Mouse (Mus musculus) CD4-positive, CD25-positive, alpha-beta regulatory T cell (primary cell): ENCODE results near the gene Hes7. TPM values are rescaled to one million over a fixed set of nuclear protein-coding genes. Genes with fewer than 3 reads are reported as not detected.

Experiments
- polyA plus RNA-seq: library from polyadenylated mRNA; unstranded; fragments of 100-300 nt; shearing (Covaris generic); gene quantifications from one replicate; pipeline ENCODE4 v1.2.1, GENCODE M21; 2017

Hes7 gene
- polyA plus RNA-seq, result not detected

GRCm38 (mm10) chr11:69120221-69121000, at the start of gene Hes7:
Hes7 (plus strand) TSS chr11:69120404.

GRCm38 (mm10) chr11:69070590-69071222, 49.5 kb upstream of the Hes7 start, which contains the start of gene Tmem107:
Tmem107 (plus strand) TSS chr11:69070806.

GRCm38 (mm10) chr11:69088103-69088855, 31.9 kb upstream of the Hes7 start, which contains the start of gene Vamp2:
Vamp2 (plus strand) TSS chr11:69088490.

GRCm38 (mm10) chr11:69094697-69095429, 25.3 kb upstream of the Hes7 start, which contains the start of gene Per1:
Per1 (plus strand) TSS chr11:69095217.

GRCm38 (mm10) chr11:69122336-69122951, 2.2 kb downstream of the Hes7 start, which contains the start of gene 9130213A22Rik:
9130213A22Rik (minus strand) TSS chr11:69122589.

GRCm38 (mm10) chr11:69125852-69125918, 5.5 kb downstream of the Hes7 start, which contains the start of gene Aloxe3:
Aloxe3 (plus strand) TSS chr11:69125896.

GRCm38 (mm10) chr11:69156800-69157199, 36.6 kb downstream of the Hes7 start, which contains the start of gene Alox12b:
Alox12b (plus strand) TSS chr11:69156989.

Other genes starting within 250 kb of the Hes7 start
- 61.1 TPM for gene Ndel1, start 248.5 kb upstream of the Hes7 start, polyA plus RNA-seq
- gene Rnf222, start 231.9 kb upstream of the Hes7 start, polyA plus RNA-seq, result not detected
- 809 TPM for gene Rpl26, start 218.8 kb upstream of the Hes7 start, polyA plus RNA-seq
- gene Odf4, start 193.3 kb upstream of the Hes7 start, polyA plus RNA-seq, result not detected
- gene Arhgef15, start 162.9 kb upstream of the Hes7 start, polyA plus RNA-seq, result 0.17 TPM
- 9.9 TPM for gene Slc25a35, start 152.3 kb upstream of the Hes7 start, polyA plus RNA-seq
- gene Rangrf, start 145.2 kb upstream of the Hes7 start, polyA plus RNA-seq, result 37.1 TPM
- 3.8 TPM for gene Pfas, start 111.9 kb upstream of the Hes7 start, polyA plus RNA-seq
- gene Ctc1, start 104.5 kb upstream of the Hes7 start, polyA plus RNA-seq, result 23.1 TPM
- gene Aurkb, start 74.8 kb upstream of the Hes7 start, polyA plus RNA-seq, result 4.2 TPM
- 7.2 TPM for gene Borcs6, start 60.7 kb upstream of the Hes7 start, polyA plus RNA-seq
- gene Tmem107, start 49.6 kb upstream of the Hes7 start, polyA plus RNA-seq, result 1.7 TPM
- gene Vamp2, start 31.9 kb upstream of the Hes7 start, polyA plus RNA-seq, result 139 TPM
- 8.9 TPM for gene Per1, start 25.2 kb upstream of the Hes7 start, polyA plus RNA-seq
- not detected for gene 9130213A22Rik, start 2.2 kb downstream of the Hes7 start, polyA plus RNA-seq
- 0.08 TPM for gene Aloxe3, start 5.5 kb downstream of the Hes7 start, polyA plus RNA-seq
- not detected for gene Alox12b, start 36.6 kb downstream of the Hes7 start, polyA plus RNA-seq
- 3.2 TPM for gene Alox8, start 77.4 kb downstream of the Hes7 start, polyA plus RNA-seq
- 0.19 TPM for gene Gucy2e, start 116.6 kb downstream of the Hes7 start, polyA plus RNA-seq
- 8.7 TPM for gene Cntrob, start 203.4 kb downstream of the Hes7 start, polyA plus RNA-seq
- 96.9 TPM for gene Trappc1, start 203.6 kb downstream of the Hes7 start, polyA plus RNA-seq
- 1.4 TPM for gene Kcnab3, start 205.9 kb downstream of the Hes7 start, polyA plus RNA-seq
- 2.4 TPM for gene Rnf227, start 220.1 kb downstream of the Hes7 start, polyA plus RNA-seq
- gene Chd3, start 249.0 kb downstream of the Hes7 start, polyA plus RNA-seq, result 139 TPM